ENCODE assay signal across 8 mouse cellular contexts in genomic region chr9:120492400-120493351, GRCm38 (mm10). TPM values are rescaled to one million over a fixed set of nuclear protein-coding genes. Genes with fewer than 3 reads are reported as not detected.
DNase-seq lines count a peak whose midpoint lies in the region; ATAC-seq lines count a peak whose summit lies in the region.

No protein-coding gene starts in this region.

- H3K9me3 ChIP-seq in heart, embryonic 15.5 days (replicated peaks) = no peaks in the 10 kb centered on the region
- no peaks in the 10 kb centered on the region for H3K9me3 ChIP-seq in liver, embryonic 13.5 days (replicated peaks)
- no peaks in the 10 kb centered on the region for H3K9me3 ChIP-seq in stomach, embryonic 15.5 days

- peak overlapping the region; percentile 99 for H3K9ac ChIP-seq in heart, embryonic 15.5 days
- H3K9ac ChIP-seq in liver, embryonic 13.5 days = peak overlapping the region; percentile 99
- peak overlapping the region; percentile 100 for H3K9ac ChIP-seq in stomach, embryonic 15.5 days

- H3K4me1 ChIP-seq in brown adipose tissue, adult 24 weeks (ENCODE audit: control insufficient read depth, insufficient read depth, insufficient read length, low read length) = no peaks in the 10 kb centered on the region
- H3K4me1 ChIP-seq in heart, embryonic 15.5 days (replicated peaks) = peaks cover 11% of the 10 kb centered on the region
- H3K4me1 ChIP-seq in liver, embryonic 13.5 days (replicated peaks) = peaks cover 22% of the 10 kb centered on the region
- H3K4me1 ChIP-seq in stomach, embryonic 15.5 days = peaks cover 19% of the 10 kb centered on the region

- H3K36me3 ChIP-seq in heart, embryonic 15.5 days = peaks cover 23% of the 10 kb centered on the region
- H3K36me3 ChIP-seq in liver, embryonic 13.5 days = peaks cover 27% of the 10 kb centered on the region
- H3K36me3 ChIP-seq in stomach, embryonic 15.5 days = peaks cover 17% of the 10 kb centered on the region

- WGBS in heart, embryonic 15.5 days = under 1% methylated on average over 86 of the region's 97 CpGs
- under 1% methylated on average over 95 of the region's 97 CpGs for WGBS in liver, embryonic 13.5 days (ENCODE audit: insufficient replicate concordance)
- under 1% methylated on average over 88 of the region's 97 CpGs for WGBS in stomach, embryonic 15.5 days

- peak; percentile 87 for ATAC-seq in erythroid progenitor cell, adult 5-6 weeks (replicated peaks; ENCODE audit: low FRiP score, poor library complexity, severe bottlenecking)
- peak; percentile 85 for ATAC-seq in heart, embryonic 15.5 days (replicated peaks; ENCODE audit: insufficient number of reproducible peaks, insufficient read depth, low FRiP score, low read depth)
- peak; percentile 91 for ATAC-seq in liver, embryonic 13.5 days (ENCODE audit: low read depth)
- ATAC-seq in stomach, embryonic 15.5 days (ENCODE audit: insufficient read depth, low FRiP score, low read depth) = peak; percentile 79

- DNase-seq in CD4-positive helper T cell, adult 2 months (ENCODE audit: low read depth, low spot score) = peak; percentile 87
- peak; percentile 79 to 87 for DNase-seq in kidney, postnatal 25 days
- peak; percentile 76 for DNase-seq in liver, embryonic 13.5 days
- peak; percentile 83 for DNase-seq in neural tube, embryonic 10.5 days (ENCODE audit: extremely low spot score, low spot score)

- H3K4me2 ChIP-seq in heart, embryonic 15.5 days = peak overlapping the region; percentile 83
- peak overlapping the region; percentile 96 for H3K4me2 ChIP-seq in liver, embryonic 13.5 days
- H3K4me2 ChIP-seq in stomach, embryonic 15.5 days = peak overlapping the region; percentile 71

- H3K27me3 ChIP-seq in heart, embryonic 15.5 days = no peaks in the 10 kb centered on the region
- no peaks in the 10 kb centered on the region for H3K27me3 ChIP-seq in liver, embryonic 13.5 days
- no peaks in the 10 kb centered on the region for H3K27me3 ChIP-seq in stomach, embryonic 15.5 days (replicated peaks)

- H3K4me3 ChIP-seq in brown adipose tissue, adult 24 weeks (ENCODE audit: insufficient read depth, low read depth, low read length) = peak overlapping the region; percentile 99
- H3K4me3 ChIP-seq in heart, embryonic 15.5 days = peak overlapping the region; percentile 98
- peak overlapping the region; percentile 99 for H3K4me3 ChIP-seq in liver, embryonic 13.5 days (replicated peaks)
- peak overlapping the region; percentile 99 for H3K4me3 ChIP-seq in stomach, embryonic 15.5 days (replicated peaks)

- H3K27ac ChIP-seq in brown adipose tissue, adult 24 weeks (replicated peaks; ENCODE audit: low read depth, low read length) = peak overlapping the region; percentile 73
- H3K27ac ChIP-seq in heart, embryonic 15.5 days = peak overlapping the region; percentile 92
- H3K27ac ChIP-seq in liver, embryonic 13.5 days = peak overlapping the region; percentile 95
- H3K27ac ChIP-seq in stomach, embryonic 15.5 days = peak overlapping the region; percentile 92

RNA-seq across cellular contexts. Expression of gene Eif1b, which starts 0.6 kb away (rescaled TPM):
- 46.0 and 50.9 TPM in 2 replicates for polyA plus RNA-seq in brown adipose tissue, adult 24 weeks (2012; ENCODE audit: insufficient read depth, insufficient read length, missing spikeins)
- 27.0 and 59.5 TPM in 2 replicates for total RNA-seq in erythroid progenitor cell, adult 5-6 weeks (2015; ENCODE audit: low replicate concordance)
- 28.9 and 31.4 TPM in 2 replicates for total RNA-seq in erythroid progenitor cell, adult 5-6 weeks (2017; ENCODE audit: low replicate concordance)
- polyA plus RNA-seq in heart, embryonic 15.5 days (2015; fragmentation: Nextera tagmentation; extraction: Ambion mirVana) = 120 and 133 TPM in 2 replicates
- polyA plus RNA-seq in liver, embryonic 13.5 days (2015; fragmentation: Nextera tagmentation; extraction: Ambion mirVana) = 101 and 115 TPM in 2 replicates
- polyA plus RNA-seq in stomach, embryonic 15.5 days (2015; fragmentation: Nextera tagmentation; extraction: Ambion mirVana) = 153 and 162 TPM in 2 replicates

RNA-seq across cellular contexts. Expression of gene Entpd3, which starts 46.9 kb away (rescaled TPM):
- polyA plus RNA-seq in brown adipose tissue, adult 24 weeks (2012; ENCODE audit: insufficient read depth, insufficient read length, missing spikeins) = not detected in 2 replicates
- 0.42 TPM in 1 of 2 replicates, not detected in the other for total RNA-seq in erythroid progenitor cell, adult 5-6 weeks (2015; ENCODE audit: low replicate concordance)
- total RNA-seq in erythroid progenitor cell, adult 5-6 weeks (2017; ENCODE audit: low replicate concordance) = not detected in 2 replicates
- polyA plus RNA-seq in heart, embryonic 15.5 days (2015; fragmentation: Nextera tagmentation; extraction: Ambion mirVana) = 0.23 and 0.77 TPM in 2 replicates
- 0.07 and 0.09 TPM in 2 replicates for polyA plus RNA-seq in liver, embryonic 13.5 days (2015; fragmentation: Nextera tagmentation; extraction: Ambion mirVana)
- polyA plus RNA-seq in stomach, embryonic 15.5 days (2015; fragmentation: Nextera tagmentation; extraction: Ambion mirVana) = 5.5 and 5.7 TPM in 2 replicates

Comparison
In these comparisons a context has a peak if more than half of its experiments do, and no peak if none do; other contexts are left out.
1. Peak in every context shown above with its lines: DNase-seq, ATAC-seq, H3K4me3 ChIP-seq and H3K27ac ChIP-seq.